Mouse (Mus musculus): ENCODE results near the gene Laptm5. TPM values are rescaled to one million over a fixed set of nuclear protein-coding genes. Genes with fewer than 3 reads are reported as not detected.

Laptm5 gene
- total RNA-seq (2021): 10 to 100 TPM; 10.9 to 14.8 TPM
- long read RNA-seq, experiment 1, transcript Laptm5-207 (8 exons, 2,600 nt): major isoform, 9 of 20 reads
- long read RNA-seq, experiment 1, partial matches to known transcripts: 7 of 20 reads
- long read RNA-seq, experiment 1, other reads (novel, unspliced or antisense): 4 of 20 reads
- long read RNA-seq, experiment 2, partial matches to known transcripts: 3 of 8 reads
- long read RNA-seq, experiment 2, other reads (novel, unspliced or antisense): 1 of 8 reads

- no peak for DNase-seq
Measured at GRCm38 (mm10) chr4:130913077-130913476, at the start of gene Laptm5. Gene Laptm5, plus strand, starts transcription at chr4:130913125.

GRCm38 (mm10) chr4:130865460-130865859 lies 47.5 kb upstream of the Laptm5 start:
- DNase-seq: no peak

GRCm38 (mm10) chr4:130865901-130866371 lies 47.0 kb upstream of the Laptm5 start:
- peak; percentile 8 for DNase-seq

DNA sequence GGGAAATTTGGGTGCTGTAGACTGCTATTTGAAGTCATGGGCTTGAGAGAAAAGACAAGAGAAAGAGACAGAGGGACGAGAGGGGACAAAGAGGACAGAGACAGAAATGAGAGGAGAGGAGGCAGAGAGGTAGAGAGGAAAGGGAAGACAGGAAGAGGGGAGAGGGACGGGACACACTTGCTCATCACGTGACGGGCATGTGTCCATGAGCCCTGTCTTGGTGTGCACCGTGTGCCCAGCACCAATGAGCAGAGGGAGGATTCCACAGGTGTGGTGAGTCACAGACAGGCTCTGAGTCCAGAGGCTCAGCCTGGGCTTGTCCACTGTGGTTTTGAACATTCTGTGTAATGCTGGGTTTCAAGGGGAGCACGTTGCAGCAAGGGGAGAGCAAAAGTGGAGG lies 45.0 kb upstream of the Laptm5 start:
- no peak for DNase-seq

- no peak for DNase-seq
Measured at GRCm38 (mm10) chr4:130868803-130869202, 44.1 kb upstream of the Laptm5 start.

DNA sequence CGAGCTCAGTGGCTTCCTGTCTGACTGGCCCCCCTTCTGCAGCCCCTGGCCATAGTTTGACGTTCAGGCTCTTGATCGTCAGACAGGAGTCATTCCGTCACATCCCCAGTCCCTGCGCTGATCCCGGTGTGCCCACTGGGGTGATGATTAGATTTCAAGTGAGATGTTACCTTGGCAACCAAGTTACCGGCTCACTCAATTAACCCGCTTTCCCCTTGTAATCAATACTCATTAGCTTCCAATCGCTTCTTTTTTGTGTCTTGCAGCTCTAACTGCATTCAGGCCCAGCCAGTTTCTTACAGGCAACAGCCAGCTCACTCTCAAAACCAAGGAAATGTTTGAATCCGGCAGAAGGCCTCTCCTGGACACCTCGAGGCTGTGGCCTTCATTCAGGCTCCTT lies 40.5 kb upstream of the Laptm5 start:
- DNase-seq: no peak

GRCm38 (mm10) chr4:130873440-130873839 lies 39.5 kb upstream of the Laptm5 start:
- DNase-seq: no peak

DNA sequence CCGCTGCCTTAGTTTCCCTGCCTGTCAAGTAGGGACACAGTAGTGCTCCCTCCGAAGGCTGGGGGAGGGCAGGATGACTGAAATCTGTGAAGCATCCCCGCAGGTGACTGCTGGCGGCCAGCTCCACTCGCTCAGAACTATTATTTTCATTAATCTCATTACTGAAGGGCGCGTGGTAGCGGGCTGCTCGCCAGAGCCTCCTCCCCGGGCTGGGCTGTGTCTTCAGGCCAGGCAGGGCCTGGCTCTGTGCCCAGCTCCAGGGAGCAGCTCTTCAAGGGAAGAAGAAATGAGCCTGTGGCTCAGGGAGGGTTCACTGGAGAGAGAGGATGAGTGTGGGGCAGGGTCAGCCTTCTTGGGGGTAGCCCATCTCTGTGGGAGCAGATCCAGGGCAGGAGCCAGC lies 38.3 kb upstream of the Laptm5 start:
- peak; percentile 80 for DNase-seq

DNA sequence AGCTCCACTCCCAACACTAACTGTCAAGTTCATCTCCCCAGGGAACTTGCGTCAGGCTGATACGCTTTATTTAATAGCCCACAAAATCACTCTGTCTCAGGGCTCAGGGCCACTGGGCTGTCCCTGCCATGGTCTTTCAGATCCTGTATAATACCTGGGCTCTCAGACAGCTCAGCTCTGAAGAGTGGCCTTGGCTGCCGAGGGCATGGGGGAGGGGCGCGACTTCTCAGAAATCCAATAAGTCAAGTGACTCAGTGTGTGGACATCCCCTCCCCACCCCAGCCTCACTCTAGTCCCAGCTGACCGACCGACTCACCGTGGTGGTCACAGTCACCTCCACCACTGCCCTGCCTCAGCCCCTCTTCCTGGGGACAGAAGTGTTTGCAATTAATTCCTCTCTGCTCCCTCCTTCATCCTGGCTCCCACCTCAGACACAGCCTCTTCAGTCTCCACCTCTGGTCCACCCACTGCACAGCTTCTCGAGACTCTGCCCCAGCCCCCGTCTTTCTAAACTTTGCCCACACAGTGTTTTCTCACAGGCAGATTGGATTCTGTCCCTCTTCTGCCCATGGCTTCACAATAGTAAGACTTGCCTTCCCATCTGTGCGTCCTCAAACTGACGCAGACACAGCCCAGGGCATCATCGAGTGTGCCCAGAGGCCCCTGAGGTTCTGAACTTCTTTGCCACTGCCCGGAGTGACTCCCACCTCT lies 36.8 kb upstream of the Laptm5 start:
- no peak for DNase-seq

DNA sequence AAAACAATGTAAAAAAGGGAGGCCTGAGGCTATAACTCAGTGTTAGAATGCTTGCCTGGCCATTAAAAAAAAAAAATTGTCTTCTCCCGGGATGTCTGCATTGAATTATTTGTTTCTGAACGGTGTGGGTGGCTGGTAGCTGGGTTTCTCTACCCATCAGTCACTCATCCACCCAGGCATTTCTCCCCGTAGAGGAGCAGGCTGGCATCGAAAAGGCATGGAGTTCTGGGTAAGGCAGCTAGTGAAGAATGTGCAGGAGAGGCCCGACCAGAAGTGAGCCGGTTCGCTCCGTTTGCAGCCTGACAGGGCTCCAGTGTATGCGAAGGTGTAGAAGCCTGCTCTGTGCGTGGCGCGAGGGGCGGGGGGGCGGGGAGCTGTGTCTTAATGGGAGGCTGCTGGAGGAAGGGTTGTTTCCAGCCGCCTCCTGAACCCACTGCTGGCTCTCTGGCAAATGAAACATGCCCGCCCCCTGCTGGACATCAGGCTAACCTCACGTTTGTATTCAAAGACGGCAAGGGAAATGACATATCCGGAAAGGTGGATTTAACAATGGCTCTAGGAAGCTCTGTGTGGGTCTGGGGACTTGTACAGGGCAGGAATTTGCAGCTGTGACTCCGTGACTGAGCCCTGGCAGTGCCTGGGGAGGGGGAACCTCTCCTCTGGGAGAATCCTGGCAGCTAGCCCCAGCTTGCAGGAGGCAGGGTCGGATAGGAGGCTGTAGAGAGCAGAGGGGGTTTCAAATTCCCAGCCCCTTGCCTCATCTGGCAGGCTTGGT lies 34.5 kb upstream of the Laptm5 start:
- DNase-seq: peak; percentile 93

DNA sequence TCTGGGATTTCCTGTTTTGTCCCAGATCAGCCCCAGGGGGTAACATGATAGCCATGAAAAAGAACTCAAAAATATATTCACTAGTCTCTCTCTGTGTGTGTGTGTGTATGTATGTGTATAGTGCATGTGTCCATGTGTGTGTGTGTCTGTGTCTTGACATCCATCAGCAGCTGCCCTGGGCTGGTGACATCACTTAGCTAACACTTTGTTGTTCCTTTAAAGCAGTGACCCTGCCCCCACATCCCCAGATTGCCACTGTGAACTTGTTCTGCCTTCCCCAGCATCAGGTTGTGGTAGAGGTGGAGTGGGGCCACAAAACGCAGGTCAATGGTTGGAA lies 33.9 kb upstream of the Laptm5 start:
- DNase-seq: no peak

- no peak for DNase-seq
Measured at GRCm38 (mm10) chr4:130881336-130881735, 31.6 kb upstream of the Laptm5 start.

- DNase-seq: no peak
Measured at GRCm38 (mm10) chr4:130882762-130883161, 30.2 kb upstream of the Laptm5 start.

GRCm38 (mm10) chr4:130883820-130884533 lies 28.9 kb upstream of the Laptm5 start:
- DNase-seq: no peak

GRCm38 (mm10) chr4:130887148-130887745 lies 25.7 kb upstream of the Laptm5 start:
- DNase-seq: no peak

DNA sequence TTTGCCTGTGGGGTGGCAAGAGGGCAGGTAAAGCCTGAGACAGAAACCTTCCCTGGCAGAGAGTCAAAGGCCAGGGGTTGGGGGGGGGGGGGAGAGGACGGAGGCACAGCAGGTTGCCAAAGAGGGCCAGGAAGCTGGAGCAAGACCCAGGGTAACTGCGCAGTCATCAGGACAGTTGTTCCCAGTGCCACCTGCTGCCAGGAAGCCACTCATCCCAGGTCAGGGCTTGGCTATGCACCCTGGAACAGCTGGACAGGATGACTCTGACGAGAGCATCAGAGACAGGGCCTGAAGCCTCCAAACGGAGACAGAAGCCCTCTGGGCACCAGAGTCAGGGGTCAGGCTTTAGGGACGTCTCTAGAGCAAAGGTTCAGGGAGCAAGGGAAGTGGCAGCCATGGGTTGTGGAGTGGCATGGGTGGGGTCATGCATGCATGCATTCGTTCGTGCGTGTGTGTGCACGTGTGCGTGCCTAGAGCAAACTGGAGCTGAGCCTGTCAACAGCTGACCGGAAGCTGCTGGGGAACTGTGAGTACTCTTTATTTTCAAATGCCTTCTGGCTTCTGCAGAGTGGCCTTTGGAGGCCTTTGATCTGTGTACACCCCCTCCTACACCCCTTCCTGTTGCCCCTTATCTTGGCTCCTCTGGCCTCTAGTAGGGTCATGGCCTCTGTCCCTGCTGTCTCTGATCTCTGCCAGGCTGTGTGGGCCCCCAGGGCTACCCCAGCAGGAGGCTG lies 23.0 kb upstream of the Laptm5 start:
- no peak for DNase-seq

DNA sequence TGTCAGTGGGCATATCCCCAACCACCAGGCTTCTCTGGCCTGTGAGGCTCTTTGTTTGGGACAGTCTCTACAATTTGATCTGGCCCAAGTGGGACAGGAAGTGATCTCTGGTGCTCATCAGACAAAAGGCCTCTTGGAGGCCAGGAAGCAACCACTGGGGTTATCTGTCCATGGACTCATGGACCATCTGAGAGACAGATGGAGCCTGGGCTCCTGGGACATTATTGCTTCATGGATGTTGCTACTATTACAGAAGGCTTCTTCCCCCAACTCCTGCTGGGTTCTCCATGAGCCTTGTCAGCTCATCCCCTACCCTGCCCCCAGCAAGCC lies 22.4 kb upstream of the Laptm5 start:
- no peak for DNase-seq

- peak; percentile 78 for DNase-seq
Measured at GRCm38 (mm10) chr4:130892001-130892587, 20.8 kb upstream of the Laptm5 start.

DNA sequence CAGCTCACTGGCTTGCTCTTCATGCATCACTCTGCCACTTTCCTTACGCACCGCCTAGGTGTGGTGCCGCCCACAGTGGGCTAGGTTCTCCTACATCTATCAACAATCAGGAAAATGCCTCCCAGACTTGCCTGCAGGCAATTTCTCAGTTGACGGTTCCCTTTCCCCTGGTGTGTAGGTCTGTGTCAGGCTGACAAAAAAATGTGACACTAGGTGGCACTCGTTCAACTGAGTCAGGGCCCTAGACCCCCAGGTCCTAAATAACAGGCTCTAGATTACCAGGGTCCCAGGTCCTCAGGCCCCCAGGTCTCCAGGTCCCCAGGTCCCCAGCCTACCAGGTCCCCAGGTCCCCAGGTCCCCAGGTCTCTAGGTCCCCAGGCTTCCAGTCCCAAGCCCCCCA lies 19.2 kb upstream of the Laptm5 start:
- DNase-seq: no peak

DNA sequence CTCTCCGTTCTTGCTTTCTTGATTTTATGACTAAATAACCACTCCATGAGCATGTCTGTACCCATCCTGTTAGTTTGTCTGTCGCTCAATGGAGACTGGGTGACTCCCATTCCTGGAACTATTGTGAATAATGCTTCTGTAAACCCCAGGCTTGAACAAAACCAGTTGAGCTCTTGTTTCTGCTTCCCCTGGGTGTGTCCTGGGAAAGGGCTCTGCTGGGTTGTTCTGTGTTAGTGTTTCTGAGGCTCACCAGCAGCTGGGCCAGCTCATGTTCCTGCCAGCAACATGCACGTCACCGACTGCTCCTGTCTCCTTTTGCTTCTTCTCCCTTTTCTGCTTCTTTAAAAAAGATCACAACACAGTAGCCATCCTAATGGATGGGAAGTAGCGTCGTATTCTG lies 17.2 kb upstream of the Laptm5 start:
- no peak for DNase-seq

DNA sequence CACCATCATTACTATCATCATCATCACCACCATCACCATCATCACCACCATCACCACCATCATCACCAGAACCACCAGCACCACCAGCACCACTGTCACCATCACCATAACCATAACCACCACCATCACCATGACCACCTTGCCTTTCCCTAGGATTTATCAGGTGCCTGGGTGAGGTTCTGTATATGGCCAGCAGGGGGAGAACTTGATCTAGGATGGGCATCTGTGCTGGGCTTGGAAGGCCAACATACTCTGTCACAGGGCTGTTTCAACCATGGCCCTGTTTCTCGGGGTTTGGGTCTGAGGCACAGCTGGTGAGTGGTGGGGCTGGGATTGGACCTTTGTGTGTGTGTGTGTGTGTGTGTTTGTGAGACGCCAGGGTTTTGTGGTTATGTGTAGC lies 16.6 kb upstream of the Laptm5 start:
- DNase-seq: peak; percentile 50
